Mouse (Mus musculus) small intestine, adult 2 months (tissue): ENCODE results near the gene Slamf8.

ENCODE experiments used
- CTCF ChIP-seq: fragments of 200-500 bp; IDR thresholded peaks from 2 replicates; pipeline ENCODE4 v1.5.1; 2012; ENCODE audit warnings: low read depth, mild to moderate bottlenecking, control low read depth, inconsistent platforms, low read length, moderate library complexity, mixed read lengths; ENCODE audit not compliant: insufficient replicate concordance, insufficient read length; ENCODE audit errors: extremely low read depth
- POLR2A ChIP-seq: fragments of 200-500 bp; IDR thresholded peaks from 2 replicates; pipeline ENCODE4 v1.6.1; 2012; ENCODE audit warnings: low read depth, mild to moderate bottlenecking, control low read depth, inconsistent platforms, low read length, moderate library complexity

DNA sequence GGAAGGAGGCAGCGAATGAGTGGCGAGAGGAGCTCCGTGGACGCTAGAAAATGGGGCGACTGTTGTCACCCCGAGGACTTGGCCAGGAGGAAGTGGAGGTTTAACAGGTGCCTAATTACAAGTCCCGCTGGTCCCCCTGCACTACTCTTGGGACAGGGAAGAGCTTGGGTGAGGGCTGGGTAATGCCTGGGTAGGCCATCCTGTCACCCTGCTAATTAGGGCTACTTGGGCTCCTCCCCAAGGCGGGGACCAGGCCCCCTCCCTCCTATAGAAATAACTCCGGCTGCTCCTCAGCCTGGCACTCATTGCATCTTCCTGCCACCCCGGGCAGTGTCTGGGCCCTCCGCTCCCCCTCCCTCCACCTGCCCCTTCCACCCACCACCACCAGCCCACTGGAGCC, 34.7 kb downstream of the Slamf8 start, which contains the start of gene Vsig8:
- TF ChIP-seq CTCF (no peak), POLR2A (no peak)
